Mouse (Mus musculus) small intestine, adult 2 months (tissue): Measurements from ENCODE around the gene Lpp.

Source experiments
- CTCF ChIP-seq: fragments of 200-500 bp; IDR thresholded peaks from 2 replicates; pipeline ENCODE4 v1.5.1; 2012; ENCODE audit warnings: low read depth, mild to moderate bottlenecking, control low read depth, inconsistent platforms, low read length, moderate library complexity, mixed read lengths; ENCODE audit not compliant: insufficient replicate concordance, insufficient read length; ENCODE audit errors: extremely low read depth
- POLR2A ChIP-seq: fragments of 200-500 bp; IDR thresholded peaks from 2 replicates; pipeline ENCODE4 v1.6.1; 2012; ENCODE audit warnings: low read depth, mild to moderate bottlenecking, control low read depth, inconsistent platforms, low read length, moderate library complexity

DNA sequence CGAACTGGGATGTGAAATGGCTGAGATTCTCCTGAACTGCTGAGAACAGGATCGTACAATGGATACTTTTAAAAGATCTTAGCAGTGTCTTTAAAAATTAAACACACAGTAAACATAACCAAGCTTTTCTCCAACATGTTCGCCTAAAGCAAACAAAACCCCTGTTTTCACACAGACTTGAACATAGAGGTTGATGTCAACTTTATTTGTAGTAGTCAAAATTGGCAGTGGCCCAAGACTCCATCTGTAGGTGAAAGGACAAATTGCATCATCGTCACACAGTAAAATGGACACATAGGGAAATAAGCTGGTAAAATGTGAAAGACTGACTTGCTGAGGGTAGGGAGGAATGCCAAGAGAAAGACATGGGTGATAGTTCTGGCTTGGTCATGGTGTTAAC lies 480.9 kb downstream of the Lpp start:
- TF ChIP-seq CTCF, result no peak
- no peak for TF ChIP-seq POLR2A
